Mouse (Mus musculus): ENCODE measurements around the gene Lrwd1. TPM values are rescaled to one million over a fixed set of nuclear protein-coding genes. Genes with fewer than 3 reads are reported as not detected.

Lrwd1 gene
- total RNA-seq (2021): 10 to 100 TPM; 15.7 to 16.9 TPM
- long read RNA-seq, experiment 1, transcript Lrwd1-201 (15 exons, 2,473 nt): major isoform, 10 of 21 reads
- long read RNA-seq, experiment 1, partial matches to known transcripts: 1 of 21 reads
- long read RNA-seq, experiment 1, other reads (novel, unspliced or antisense): 9 of 21 reads
- long read RNA-seq, experiment 2, transcript Lrwd1-201 (15 exons, 2,473 nt): major isoform, 15 of 22 reads
- long read RNA-seq, experiment 2, partial matches to known transcripts: 1 of 22 reads
- long read RNA-seq, experiment 2, other reads (novel, unspliced or antisense): 6 of 22 reads

DNA sequence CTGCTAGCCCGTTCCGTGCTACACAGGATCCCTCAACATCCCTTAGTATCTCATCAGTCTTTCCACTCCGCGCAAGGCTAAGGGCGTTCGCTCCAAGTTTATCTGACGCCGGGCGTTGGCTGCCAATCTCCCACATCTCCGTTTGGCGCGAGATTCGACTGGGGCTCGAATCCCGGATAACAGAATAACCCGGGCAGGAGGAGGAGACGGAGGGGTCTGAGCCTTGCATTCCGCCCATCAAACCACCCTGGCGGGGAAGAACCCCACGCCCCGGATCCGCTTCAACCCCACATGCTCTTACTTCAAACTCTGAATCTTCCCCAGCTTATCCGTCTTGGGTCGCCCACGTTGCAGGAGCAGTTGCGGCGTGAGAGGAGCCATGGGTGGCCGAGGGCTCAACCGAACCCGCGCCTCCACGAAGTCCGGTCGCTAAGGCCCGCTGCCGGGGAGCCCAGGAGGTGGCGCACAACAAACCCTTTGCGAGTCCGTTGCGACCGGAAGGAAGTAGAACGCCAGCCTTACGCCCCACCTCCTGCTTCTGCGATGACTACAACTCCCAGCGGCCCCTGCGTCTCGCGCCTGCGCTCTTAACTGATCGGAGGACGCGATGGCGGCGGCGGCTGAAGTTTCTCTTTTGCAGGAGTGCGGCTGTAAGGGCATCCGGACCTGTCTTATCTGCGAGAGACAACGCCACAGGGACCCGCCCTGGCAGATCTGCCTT is at the start of gene Lrwd1, which contains the start of gene Alkbh4:
Gene Lrwd1 (minus strand): TSS at position 504 of the 721 bp plus-strand sequence.
Gene Alkbh4 (plus strand): TSS at position 576 of the 721 bp plus-strand sequence.
- peak; percentile 82 for TF ChIP-seq CTCF (conservative IDR thresholded peaks at IDR 0.05)
- Histone ChIP-seq H3K4me3 (peak within 1 kb of the TSS; percentile 73), H3K27ac (peak within 1 kb of the TSS; percentile 81)
- DNase-seq (ENCODE audit: low spot score in 2 of 2): peak; percentile 95 to 96

DNA sequence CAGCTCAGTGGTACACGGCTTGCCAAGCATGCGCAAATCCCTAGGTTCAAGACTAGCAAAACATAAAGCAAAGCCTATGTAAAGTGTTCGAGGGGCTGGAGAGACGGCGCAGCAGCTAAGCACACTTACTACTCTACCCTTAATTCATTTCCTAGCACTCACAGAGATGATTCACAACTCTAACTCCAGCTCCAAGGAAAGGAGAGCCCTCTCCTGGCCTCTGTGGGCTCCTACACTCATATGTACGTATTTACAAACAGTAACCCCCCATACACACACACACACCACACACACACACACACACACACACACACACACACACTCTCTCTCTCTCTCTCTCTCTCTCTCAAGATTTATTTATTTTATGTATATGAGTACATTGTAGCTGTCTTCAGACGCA is 47.9 kb upstream of the Lrwd1 start:
- peak overlapping the region; percentile 81 for H3K27ac ChIP-seq
- DNase-seq (ENCODE audit: low spot score in 2 of 2): no peak
- no peak overlapping the region for H3K4me3 ChIP-seq
- TF ChIP-seq CTCF (conservative IDR thresholded peaks at IDR 0.05): peak; percentile 55

DNA sequence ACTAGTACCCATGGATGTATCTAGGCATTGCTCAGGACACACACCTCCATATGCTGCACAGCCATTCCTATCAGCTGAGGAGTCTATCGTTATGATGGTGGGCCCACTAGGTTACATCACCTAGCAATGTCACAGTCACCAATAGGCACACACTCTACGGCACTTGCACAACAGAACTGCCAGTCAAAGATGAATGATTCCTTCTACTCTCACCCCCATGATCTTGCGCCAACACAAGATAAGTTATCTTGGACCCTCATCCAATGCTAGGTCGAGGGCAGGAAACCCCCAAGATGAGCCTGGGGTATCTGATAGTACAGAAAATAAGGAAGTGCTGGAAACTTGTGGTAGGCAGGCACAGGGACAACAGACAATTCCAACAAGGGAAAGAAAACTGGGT is 47.0 kb upstream of the Lrwd1 start:
- Histone ChIP-seq H3K27ac (peak overlapping the region; percentile 81), H3K4me3 (no peak overlapping the region)
- no peak for DNase-seq (ENCODE audit: low spot score in 2 of 2)
- TF ChIP-seq CTCF (conservative IDR thresholded peaks at IDR 0.05): no peak

DNA sequence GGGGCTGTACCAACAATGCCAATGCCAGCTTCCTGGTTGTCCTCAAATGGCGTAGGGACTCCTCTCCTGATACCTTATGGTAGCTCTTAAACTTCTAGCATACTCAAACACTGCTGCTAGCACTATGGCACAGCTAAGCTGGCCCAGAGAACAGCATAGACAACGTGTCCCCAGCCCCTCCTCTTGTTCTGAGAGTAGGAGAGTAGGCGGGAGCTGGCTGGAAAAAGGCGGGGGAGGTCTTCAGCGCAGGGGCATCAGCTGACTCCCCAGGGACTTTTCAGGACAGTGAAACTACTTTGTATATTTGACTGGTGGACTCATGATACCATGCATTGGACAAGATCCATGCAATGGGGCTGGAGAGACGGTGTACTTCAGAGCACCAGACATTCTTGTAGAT is 46.2 kb upstream of the Lrwd1 start:
- peak overlapping the region; percentile 94 for H3K27ac ChIP-seq
- TF ChIP-seq CTCF (conservative IDR thresholded peaks at IDR 0.05): no peak
- DNase-seq (ENCODE audit: low spot score in 2 of 2): peak; percentile 65 to 79
- H3K4me3 ChIP-seq: no peak overlapping the region

DNA sequence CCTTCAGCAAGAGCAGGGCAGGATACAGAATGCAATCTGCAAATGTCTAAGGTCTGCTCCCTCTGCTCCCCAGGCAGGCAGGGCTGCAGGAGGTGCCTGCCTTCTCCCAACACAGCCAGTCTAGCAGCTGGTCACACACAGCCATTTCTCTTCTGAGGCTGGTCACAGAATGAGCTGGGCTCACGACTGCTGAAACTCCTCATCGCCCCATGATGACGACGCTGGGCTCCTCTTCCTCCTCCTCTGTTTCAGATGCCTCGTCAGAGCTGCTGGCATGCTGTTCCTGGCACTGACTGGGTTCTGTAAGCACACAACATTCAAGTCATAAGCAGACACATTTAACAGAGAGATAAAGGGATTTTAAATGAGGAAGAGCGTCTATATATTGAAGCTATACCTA is 45.3 kb upstream of the Lrwd1 start:
- H3K27ac ChIP-seq: peak overlapping the region; percentile 94
- TF ChIP-seq CTCF (conservative IDR thresholded peaks at IDR 0.05): no peak
- DNase-seq (ENCODE audit: low spot score in 2 of 2): peak; percentile 49 to 50
- no peak overlapping the region for H3K4me3 ChIP-seq

DNA sequence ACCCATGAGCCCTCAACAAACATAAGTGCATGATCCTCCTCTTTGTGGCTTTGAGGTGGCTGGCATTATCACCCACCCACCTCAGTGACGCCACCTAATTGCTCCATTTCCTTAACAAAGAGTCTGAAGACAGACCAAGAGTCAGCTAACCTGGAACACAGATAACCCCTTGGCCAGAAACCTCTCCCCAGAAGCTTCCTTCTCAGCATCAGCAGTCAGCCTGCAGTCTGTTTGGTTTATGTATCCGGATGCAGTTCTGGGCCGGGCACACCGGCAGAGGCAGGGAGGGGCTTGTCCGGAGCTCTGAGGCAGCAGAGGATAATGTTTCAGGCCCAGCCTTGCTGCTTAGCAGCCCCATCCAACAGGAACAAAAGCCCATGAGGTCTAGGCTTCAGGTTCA is 43.7 kb upstream of the Lrwd1 start:
- no peak overlapping the region for H3K27ac ChIP-seq
- DNase-seq (ENCODE audit: low spot score in 2 of 2): no peak
- no peak for TF ChIP-seq CTCF (conservative IDR thresholded peaks at IDR 0.05)
- H3K4me3 ChIP-seq: no peak overlapping the region

DNA sequence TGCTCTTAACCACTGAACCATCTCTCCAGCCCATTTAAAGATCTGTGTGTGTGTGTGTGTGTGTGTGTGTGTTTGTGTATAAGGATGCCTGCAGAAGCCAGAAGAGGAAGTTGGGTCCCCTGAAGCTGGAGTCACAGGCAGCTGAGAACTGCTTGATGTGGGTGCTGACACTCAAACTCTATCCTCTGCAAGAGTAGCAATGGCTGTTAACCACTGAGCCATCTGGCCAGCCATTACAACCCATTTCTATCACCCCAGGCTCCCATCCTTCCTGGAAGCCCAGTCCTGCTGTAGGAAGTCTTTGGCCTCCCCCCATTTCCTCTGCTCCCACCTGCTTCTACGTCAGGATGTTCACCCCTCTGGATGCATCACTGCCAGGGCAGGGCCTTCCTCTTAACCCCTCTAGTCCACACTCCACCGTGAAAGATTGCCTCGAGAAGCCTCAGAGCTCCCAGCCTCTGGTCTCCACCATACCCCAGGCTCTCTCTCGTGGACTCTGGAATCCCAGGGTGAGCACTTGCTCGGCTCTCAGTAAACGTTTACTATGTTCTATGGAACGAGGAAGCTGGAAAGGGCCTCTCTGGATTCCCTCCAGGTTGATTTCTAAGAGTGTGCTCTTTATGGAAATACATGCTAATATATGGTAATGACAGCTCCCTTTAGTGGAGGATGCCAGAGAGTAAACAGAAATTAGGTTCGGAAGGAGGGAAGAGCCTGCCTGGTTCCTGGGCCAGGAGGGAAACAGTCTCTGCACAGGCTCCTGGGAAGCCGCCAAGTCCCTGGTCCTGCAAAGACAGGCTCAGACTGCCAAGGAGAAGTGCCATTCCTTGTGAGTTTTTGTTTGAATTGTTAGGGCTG is 38.0 kb upstream of the Lrwd1 start:
- peak; percentile 58 to 70 for DNase-seq (ENCODE audit: low spot score in 2 of 2)
- no peak for TF ChIP-seq CTCF (conservative IDR thresholded peaks at IDR 0.05)
- peak overlapping the region; percentile 43 for H3K27ac ChIP-seq

DNA sequence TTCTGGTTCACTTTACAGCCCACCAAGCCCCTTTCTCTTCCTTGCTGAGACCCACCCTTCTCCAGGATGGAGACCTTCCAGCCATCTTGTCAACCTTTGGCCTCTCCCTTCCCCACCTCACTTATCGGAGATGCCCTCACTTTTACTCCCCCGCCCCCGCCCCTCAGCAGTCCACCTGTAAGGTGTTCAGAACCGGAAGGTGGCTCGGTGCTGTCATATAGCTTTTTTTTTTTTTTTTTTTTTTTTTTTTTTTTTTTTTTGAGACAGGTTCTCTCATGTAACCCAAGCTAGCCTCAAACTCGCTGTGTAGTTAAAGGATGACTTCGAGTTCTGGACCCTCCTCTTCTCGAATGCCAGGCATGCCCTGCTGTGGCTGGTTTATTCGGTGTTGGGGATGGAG is 37.1 kb upstream of the Lrwd1 start:
- Histone ChIP-seq H3K4me3 (no peak overlapping the region), H3K27ac (no peak overlapping the region)
- DNase-seq (ENCODE audit: low spot score in 2 of 2): no peak
- no peak for TF ChIP-seq CTCF (conservative IDR thresholded peaks at IDR 0.05)

More for the DNA sequence above, 38.0 kb upstream of the Lrwd1 start:
- no peak overlapping the region for H3K4me3 ChIP-seq

DNA sequence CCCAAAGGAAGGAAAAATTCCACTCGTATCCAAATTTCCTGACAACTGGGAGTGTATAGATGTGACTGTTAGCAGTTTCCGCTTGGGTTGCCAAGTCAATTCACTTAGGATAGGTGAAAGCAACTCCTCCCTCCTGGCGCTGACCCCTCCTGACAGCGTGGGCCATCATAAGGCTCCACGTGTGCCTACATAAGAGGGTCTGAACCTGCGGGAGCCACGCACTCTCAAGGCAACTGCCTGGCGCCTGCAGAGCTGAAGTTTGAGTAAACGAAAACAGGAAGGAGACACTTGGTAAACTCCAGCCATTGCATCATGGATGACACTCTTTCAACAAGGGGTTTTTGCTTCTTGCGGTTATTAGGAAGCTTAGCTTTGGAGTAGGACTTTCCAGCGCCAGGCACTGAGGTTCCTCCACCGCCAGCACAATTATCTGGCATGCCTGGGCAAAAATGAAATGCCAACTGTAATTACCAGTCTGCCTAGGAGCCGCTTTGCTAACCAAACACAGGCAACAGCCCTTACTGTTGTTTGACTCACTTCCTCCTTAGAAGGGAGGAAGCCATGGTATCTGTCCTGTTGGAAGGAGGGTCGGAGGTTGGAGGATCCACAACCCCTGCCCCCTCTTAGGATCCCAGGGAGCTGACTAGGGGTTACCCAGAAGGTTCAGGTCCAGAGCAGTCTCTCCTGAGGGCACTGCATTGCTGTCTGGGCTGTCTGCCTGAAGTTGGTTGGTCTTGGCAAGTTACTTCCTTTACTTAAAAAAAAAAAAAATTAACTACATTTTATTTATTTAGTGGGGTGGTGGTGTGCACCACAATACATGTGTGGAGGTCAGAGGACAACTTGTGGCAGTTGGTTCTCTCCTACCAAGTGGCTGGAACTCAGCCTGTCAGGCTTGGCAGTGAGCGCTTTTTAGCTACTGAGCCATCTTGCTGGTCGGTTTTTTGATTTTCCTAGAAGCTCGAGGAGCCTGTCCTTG is 35.8 kb upstream of the Lrwd1 start:
- no peak for TF ChIP-seq CTCF (conservative IDR thresholded peaks at IDR 0.05)
- Histone ChIP-seq H3K27ac (peak overlapping the region; percentile 94), H3K4me3 (peak overlapping the region; percentile 76)
- DNase-seq (ENCODE audit: low spot score in 2 of 2): no peak

DNA sequence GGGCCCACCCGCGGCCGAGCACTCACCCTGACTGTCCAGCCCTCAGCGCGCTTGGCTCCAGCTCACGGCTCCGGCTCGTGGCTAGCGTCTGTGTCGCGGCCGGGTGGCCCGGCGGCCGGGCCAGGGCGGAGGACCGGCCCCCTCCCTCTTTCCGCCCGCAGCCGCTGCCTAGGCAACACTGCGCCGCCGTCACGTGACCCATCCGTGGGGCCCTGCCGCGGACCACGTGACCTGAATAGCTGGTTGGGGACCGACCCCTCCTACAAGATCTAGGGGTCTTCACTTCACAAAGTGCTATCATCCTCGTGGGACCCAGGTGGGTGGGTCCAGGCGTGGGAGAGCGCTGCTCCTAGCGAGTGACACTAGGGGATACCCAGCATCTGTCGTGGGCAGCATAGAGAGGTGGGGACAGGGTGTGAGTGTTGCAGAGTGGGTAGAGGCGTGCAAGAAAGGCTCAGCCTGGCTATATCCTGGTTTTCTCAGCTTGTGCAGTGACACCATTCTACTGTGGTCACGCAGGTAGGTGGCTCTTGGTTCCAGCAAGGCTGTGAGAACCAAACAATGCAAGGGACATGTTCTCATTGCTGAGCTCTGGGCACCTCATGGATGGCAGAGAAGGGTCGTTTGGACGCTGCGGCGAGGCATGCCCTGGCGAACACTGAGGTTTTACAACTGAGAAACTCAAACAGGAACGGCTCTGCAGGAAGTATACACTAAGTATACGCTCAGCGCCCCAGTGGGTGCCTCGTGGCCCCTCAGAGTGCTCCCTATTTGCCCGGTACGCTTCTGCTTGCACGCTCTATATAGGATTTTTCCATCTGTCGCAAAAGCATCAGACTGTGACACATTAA is 34.9 kb upstream of the Lrwd1 start, which contains the start of gene Orai2:
Gene Orai2 (minus strand): TSS at position 202 of the 851 bp plus-strand sequence.
- DNase-seq (ENCODE audit: low spot score in 2 of 2): peak; percentile 82 to 86
- H3K27ac ChIP-seq: peak within 1 kb of the TSS; percentile 94
- no peak for TF ChIP-seq CTCF (conservative IDR thresholded peaks at IDR 0.05)
- peak within 1 kb of the TSS; percentile 76 for H3K4me3 ChIP-seq

Data from layer of hippocampus, adult 2 months (tissue).